Mouse (Mus musculus) cerebellum, adult 2 months (tissue): Measurements from ENCODE around the gene Serpinf2.

ENCODE experiments used
- CTCF ChIP-seq: fragments of 200-500 bp; IDR thresholded peaks from 2 replicates; pipeline ENCODE4 v1.5.1; 2011; ENCODE audit warnings: low read depth, mild to moderate bottlenecking, control low read depth, low read length, moderate library complexity, borderline replicate concordance; ENCODE audit not compliant: insufficient read depth
- POLR2A ChIP-seq: fragments of 200-500 bp; IDR thresholded peaks from 2 replicates; pipeline ENCODE4 v1.6.1; 2011; ENCODE audit warnings: low read length, control low read depth, borderline replicate concordance; ENCODE audit not compliant: insufficient read depth

DNA sequence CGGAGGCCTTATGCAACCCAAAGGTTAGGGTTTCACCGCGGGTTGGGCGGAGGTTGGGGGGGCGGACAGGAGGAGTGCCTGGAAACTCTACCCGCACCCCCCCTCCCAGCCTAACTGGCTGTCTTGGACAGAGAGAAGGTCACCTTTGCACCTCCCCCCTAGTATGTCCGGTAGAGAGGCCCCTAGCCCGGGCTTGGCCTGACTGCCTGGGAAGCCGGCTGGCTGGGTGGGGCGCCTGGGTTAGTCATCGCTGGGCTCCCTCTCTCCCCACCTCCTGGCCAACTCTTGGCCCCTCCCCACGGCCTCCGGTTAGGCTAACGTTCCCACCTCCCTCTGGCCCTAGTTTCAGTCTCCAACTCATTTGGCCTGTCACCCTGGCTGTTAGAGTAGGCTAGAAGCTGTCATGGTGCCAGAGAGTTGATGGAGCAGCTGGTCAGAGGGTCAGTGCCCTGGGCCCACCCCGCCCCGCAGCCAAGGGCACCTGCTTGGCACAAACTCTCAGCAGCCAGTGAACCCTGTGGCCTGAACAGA, 22.9 kb upstream of the Serpinf2 start:
- TF ChIP-seq CTCF (no peak), POLR2A (no peak)
